Mouse (Mus musculus) embryonic fibroblast, embryonic 13.5 days (primary cell): ENCODE results near the gene Camta1.

Experiments
- CTCF ChIP-seq: IDR thresholded peaks from 2 replicates; pipeline ENCODE4 v1.5.1; 2011; ENCODE audit warnings: mild to moderate bottlenecking, control low read depth, low read length, moderate library complexity, borderline replicate concordance; ENCODE audit not compliant: insufficient read depth
- POLR2A ChIP-seq: IDR thresholded peaks from 2 replicates; pipeline ENCODE4 v1.6.1; 2011; ENCODE audit warnings: low read depth, mild to moderate bottlenecking, control low read depth, low read length, moderate library complexity

GRCm38 (mm10) chr4:151194030-151194714, 667.5 kb downstream of the Camta1 start:
- TF ChIP-seq POLR2A (no peak), CTCF (no peak)
